ENCODE assay signal across 8 mouse cellular contexts in genomic region chr14:56778200-56778932, GRCm38 (mm10). TPM values are rescaled to one million over a fixed set of nuclear protein-coding genes. Genes with fewer than 3 reads are reported as not detected.
DNase-seq lines count a peak whose midpoint lies in the region; ATAC-seq lines count a peak whose summit lies in the region.

TSS of gene Pspc1 (minus strand) at chr14:56778316.

- under 1% methylated on average over 36 of the region's 36 CpGs for WGBS in hindbrain, embryonic 14.5 days

- DNase-seq in R1 (ENCODE audit: low read depth, low spot score) = peak; percentile 98
- DNase-seq in cerebellum, postnatal 25 days = peak; percentile 97 to 98
- peak; percentile 96 to 97 for DNase-seq in frontal cortex, postnatal 25 days (ENCODE audit: low spot score in 2 of 2)
- DNase-seq in hindbrain, embryonic 14.5 days (ENCODE audit: low spot score) = peak; percentile 99
- DNase-seq in layer of hippocampus, postnatal 36 days = peak; percentile 96
- peak; percentile 98 for DNase-seq in lung, postnatal 36 days
- DNase-seq in retina, postnatal 1 day = peak; percentile 99
- peak; percentile 94 to 95 for DNase-seq in urinary bladder, adult 18-20 months (ENCODE audit: low spot score in 2 of 2)

- H3K27me3 ChIP-seq in hindbrain, embryonic 14.5 days (ENCODE audit: control insufficient read depth, insufficient read depth, low read length) = no peaks in the 10 kb centered on the region

- peaks cover 28% of the 10 kb centered on the region for H3K4me1 ChIP-seq in hindbrain, embryonic 14.5 days (replicated peaks; ENCODE audit: control insufficient read depth, insufficient read depth, low read length)

- H3K9ac ChIP-seq in hindbrain, embryonic 14.5 days = peak within 1 kb of the TSS; percentile 89

- peak; percentile 97 for ATAC-seq in hindbrain, embryonic 14.5 days (ENCODE audit: low FRiP score)

- peak within 1 kb of the TSS; percentile 86 for H3K4me2 ChIP-seq in hindbrain, embryonic 14.5 days (replicated peaks)

- H3K9me3 ChIP-seq in hindbrain, embryonic 14.5 days (ENCODE audit: control insufficient read depth, low read length) = no peaks in the 10 kb centered on the region

- H3K27ac ChIP-seq in hindbrain, embryonic 14.5 days = peak within 1 kb of the TSS; percentile 94

- peak within 1 kb of the TSS; percentile 81 for H3K4me3 ChIP-seq in hindbrain, embryonic 14.5 days (replicated peaks; ENCODE audit: low read length)

- H3K36me3 ChIP-seq in hindbrain, embryonic 14.5 days (replicated peaks; ENCODE audit: control insufficient read depth, insufficient read depth) = no peaks in the 10 kb centered on the region

RNA-seq across cellular contexts. Expression of gene Pspc1, which starts in this region (rescaled TPM):
- 46.3 and 55.3 TPM in 2 replicates for polyA plus RNA-seq in hindbrain, embryonic 14.5 days (2014; fragmentation: Nextera tagmentation; extraction: Ambion mirVana)
- 10 to 100 TPM; 49.2 to 55.8 TPM for total RNA-seq in layer of hippocampus, postnatal 36 days (2021)

Comparison
In these comparisons a context has a peak if more than half of its experiments do, and no peak if none do; other contexts are left out.
1. Peak in every context shown above with its lines: DNase-seq, ATAC-seq, H3K4me3 ChIP-seq and H3K27ac ChIP-seq.